Mouse (Mus musculus) limb, embryonic 15.5 days (tissue): ENCODE results near the gene Megf8. TPM values are rescaled to one million over a fixed set of nuclear protein-coding genes. Genes with fewer than 3 reads are reported as not detected.

Experiments
- ATAC-seq: fragments of 200-750 bp; cut with Nextera tagmentation; 2 replicates; pipeline ENCODE4 v1.8.0; 2017; ENCODE audit warnings: low read depth, moderate TSS enrichment; ENCODE audit not compliant: insufficient number of reproducible peaks, low FRiP score, low TSS enrichment
- H3K27ac ChIP-seq: fragments of 300-500 bp; sonication (generic); 2 replicates; pipeline ENCODE4 v1.5.1; 2015; ENCODE audit warnings: moderate library complexity, mild to moderate bottlenecking, inconsistent platforms
- H3K27me3 ChIP-seq: fragments of 300-500 bp; sonication (generic); 2 replicates; pipeline ENCODE4 v1.6.1; 2015; ENCODE audit warnings: inconsistent platforms
- H3K36me3 ChIP-seq: fragments of 300-500 bp; sonication (generic); 2 replicates; pipeline ENCODE4 v1.6.1; 2015; ENCODE audit warnings: inconsistent platforms
- H3K4me1 ChIP-seq: fragments of 300-500 bp; sonication (generic); 2 replicates; pipeline ENCODE4 v1.6.1; 2015; ENCODE audit warnings: inconsistent platforms
- H3K4me2 ChIP-seq: fragments of 300-500 bp; sonication (generic); 2 replicates; pipeline ENCODE4 v1.6.1; 2015; ENCODE audit warnings: mild to moderate bottlenecking, inconsistent platforms
- H3K4me3 ChIP-seq: fragments of 300-500 bp; sonication (generic); 2 replicates; pipeline ENCODE4 v1.5.1; 2015; ENCODE audit warnings: mild to moderate bottlenecking, inconsistent platforms
- H3K9ac ChIP-seq: fragments of 300-500 bp; sonication (generic); 2 replicates; pipeline ENCODE4 v1.6.1; 2015; ENCODE audit warnings: inconsistent platforms
- H3K9me3 ChIP-seq: fragments of 300-500 bp; sonication (generic); 2 replicates; pipeline ENCODE4 v1.6.1; 2016; ENCODE audit warnings: inconsistent platforms
- whole genome bisulfite sequencing: fragments of 180-500 bp; shearing (Covaris S2); methylation state at CpG from one replicate; pipeline ENCODE4 v1.1.7; 2015; 5-methylcytosine and 5-hydroxymethylcytosine counted together
- polyA plus RNA-seq: library from polyadenylated mRNA; unstranded; fragments of >200 nt; fragmentation: Nextera tagmentation; extraction: Ambion mirVana; gene quantifications from 2 replicates; pipeline ENCODE4 v1.2.1, GENCODE M21; 2015

Gene Megf8
- polyA plus RNA-seq, 1 experiment from 2014 or later: 14.3 TPM

GRCm38 (mm10) chr7:25326233-25326632 lies 9.3 kb downstream of the Megf8 start:
- H3K4me2 ChIP-seq: no peak overlapping the region
- no peak overlapping the region for H3K9ac ChIP-seq
- ATAC-seq: no peak
- H3K9me3 ChIP-seq: no peaks in the 10 kb centered on the region
- H3K4me3 ChIP-seq: no peak overlapping the region
- no peaks in the 10 kb centered on the region for H3K27me3 ChIP-seq
- WGBS: 81% methylated on average over 8 of the region's 8 CpGs
- peaks cover 25% of the 10 kb centered on the region for H3K36me3 ChIP-seq
- H3K27ac ChIP-seq: peak overlapping the region; percentile 27; the same call in 1 of the 2 replicates
- peaks cover 24% of the 10 kb centered on the region for H3K4me1 ChIP-seq

DNA sequence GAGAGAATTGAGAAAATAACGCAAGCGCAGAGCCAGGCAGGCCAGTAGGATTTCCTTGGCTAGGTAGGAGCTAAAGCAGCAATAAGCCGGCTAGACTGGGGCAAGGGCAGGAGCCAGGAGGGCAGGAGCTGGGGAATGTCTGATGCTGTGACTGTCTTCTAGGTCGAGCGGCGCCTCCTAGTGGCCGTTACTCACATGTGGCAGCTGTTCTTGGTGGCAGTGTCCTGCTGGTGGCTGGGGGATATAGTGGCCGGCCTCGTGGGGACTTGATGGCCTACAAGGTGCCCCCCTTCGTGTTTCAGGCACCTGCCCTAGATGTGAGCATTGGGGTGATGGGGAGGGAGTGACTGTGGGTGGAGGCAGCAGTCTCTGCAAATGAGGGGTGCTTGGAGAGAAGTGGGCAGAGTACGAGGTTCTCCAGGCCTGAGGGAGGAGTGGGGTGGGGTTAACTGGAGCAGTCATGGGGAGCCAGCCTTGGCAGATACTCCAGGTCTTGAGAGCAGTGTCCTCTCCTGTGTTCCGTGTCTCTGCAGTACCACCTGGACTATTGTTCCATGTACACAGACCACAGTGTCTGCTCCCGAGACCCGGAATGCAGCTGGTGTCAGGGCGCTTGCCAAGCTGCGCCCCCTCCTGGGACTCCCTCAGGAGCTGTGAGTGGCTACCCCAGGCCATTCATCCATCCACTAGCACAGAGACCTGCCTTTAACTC lies 16.8 kb downstream of the Megf8 start:
- H3K9me3 ChIP-seq: no peaks in the 10 kb centered on the region
- 0 out of 2 replicates have a peak overlapping the region, but pooled peaks have one; percentile 14 for H3K9ac ChIP-seq
- peak; percentile 62 for ATAC-seq
- WGBS: 44% methylated on average over 16 of the region's 16 CpGs
- no peaks in the 10 kb centered on the region for H3K4me1 ChIP-seq
- H3K36me3 ChIP-seq: peaks cover 69% of the 10 kb centered on the region
- no peaks in the 10 kb centered on the region for H3K27me3 ChIP-seq
- no peak overlapping the region for H3K27ac ChIP-seq
- H3K4me3 ChIP-seq: no peak overlapping the region
- H3K4me2 ChIP-seq: no peak overlapping the region

DNA sequence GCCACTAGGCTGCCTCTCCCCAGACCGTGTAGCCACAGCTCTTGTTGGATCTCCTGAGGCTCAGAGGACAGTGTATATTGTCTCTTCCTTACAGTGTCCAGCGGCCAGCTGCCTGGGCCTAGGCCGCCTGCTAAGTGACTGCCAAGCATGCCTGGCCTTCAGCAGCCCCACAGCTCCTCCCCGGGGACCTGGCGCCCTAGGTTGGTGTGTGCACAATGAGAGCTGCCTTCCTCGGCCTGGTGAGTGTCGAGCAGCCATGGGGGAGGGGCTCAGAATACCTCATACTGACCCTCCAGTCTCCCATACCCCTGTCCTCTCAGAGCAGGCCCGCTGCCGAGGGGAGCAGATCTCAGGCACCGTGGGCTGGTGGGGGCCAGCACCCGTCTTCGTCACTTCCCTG lies 17.5 kb downstream of the Megf8 start:
- Histone ChIP-seq H3K9ac (no peak overlapping the region), H3K36me3 (peaks cover 74% of the 10 kb centered on the region), H3K4me2 (no peak overlapping the region), H3K27ac (no peak overlapping the region), H3K4me3 (no peak overlapping the region), H3K27me3 (no peaks in the 10 kb centered on the region), H3K9me3 (no peaks in the 10 kb centered on the region), H3K4me1 (no peaks in the 10 kb centered on the region)
- 82% methylated on average over 12 of the region's 12 CpGs for WGBS
- ATAC-seq: peak; percentile 11; the same call in 1 of the 2 replicates

DNA sequence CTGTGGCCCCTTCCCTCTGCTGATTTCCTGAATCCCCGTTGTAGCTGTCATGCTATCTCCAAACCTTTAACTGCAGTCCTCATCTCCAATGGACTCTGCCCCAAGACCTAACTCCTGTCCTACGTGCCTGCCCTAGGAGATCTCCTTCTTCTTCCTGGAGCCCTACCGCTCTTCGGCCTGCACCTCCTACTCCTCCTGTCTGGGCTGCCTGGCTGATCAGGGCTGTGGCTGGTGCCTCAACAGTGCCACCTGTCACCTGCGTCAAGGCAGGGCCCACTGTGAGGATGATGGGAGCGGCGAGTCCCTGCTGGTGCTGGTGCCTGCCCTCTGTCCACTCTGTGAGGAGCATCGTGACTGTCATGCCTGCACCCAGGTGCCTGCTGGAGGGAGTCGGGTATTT lies 22.4 kb downstream of the Megf8 start:
- WGBS: 90% methylated on average over 9 of the region's 9 CpGs
- H3K9ac ChIP-seq: no peak overlapping the region
- peaks cover 83% of the 10 kb centered on the region for H3K36me3 ChIP-seq
- no peaks in the 10 kb centered on the region for H3K27me3 ChIP-seq
- no peak overlapping the region for H3K27ac ChIP-seq
- ATAC-seq: no peak
- no peaks in the 10 kb centered on the region for H3K4me1 ChIP-seq
- no peaks in the 10 kb centered on the region for H3K9me3 ChIP-seq
- no peak overlapping the region for H3K4me3 ChIP-seq
- no peak overlapping the region for H3K4me2 ChIP-seq

DNA sequence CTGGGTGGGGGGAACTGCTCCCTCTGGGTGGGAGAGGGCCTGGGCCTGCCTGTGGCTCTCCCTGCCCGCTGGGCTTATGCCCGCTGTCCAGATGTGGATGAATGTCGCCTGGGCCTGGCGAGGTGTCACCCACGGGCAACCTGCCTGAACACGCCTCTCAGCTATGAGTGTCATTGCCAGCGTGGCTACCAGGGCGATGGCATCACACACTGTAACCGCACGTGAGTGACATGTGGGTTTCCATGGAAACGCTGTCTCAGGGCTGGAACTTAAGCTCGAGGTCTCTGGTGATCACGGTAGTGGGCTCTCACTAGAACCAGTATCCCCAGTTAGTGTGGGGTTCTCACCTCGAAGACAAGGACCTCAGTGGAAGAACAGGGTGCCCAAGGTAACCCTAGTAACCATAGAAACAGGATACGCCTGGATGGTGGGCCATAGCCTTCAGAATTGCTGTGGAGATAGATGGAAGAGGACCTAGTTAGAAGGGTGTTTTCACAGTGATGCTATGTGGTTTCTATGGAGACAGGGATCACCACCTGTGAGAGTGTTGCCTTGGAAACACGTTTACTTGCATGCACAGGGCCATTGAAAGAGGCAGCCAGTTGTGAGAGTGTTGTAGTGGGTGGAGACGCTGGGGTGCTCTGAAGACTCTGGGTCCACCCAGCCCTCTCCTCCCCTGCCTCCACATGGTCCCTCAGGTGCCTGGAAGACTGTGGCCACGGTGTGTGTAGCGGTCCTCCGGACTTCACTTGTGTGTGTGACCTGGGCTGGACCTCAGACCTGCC lies 24.2 kb downstream of the Megf8 start:
- Histone ChIP-seq H3K4me2 (no peak overlapping the region), H3K4me1 (no peaks in the 10 kb centered on the region), H3K27me3 (no peaks in the 10 kb centered on the region), H3K9ac (no peak overlapping the region), H3K4me3 (no peak overlapping the region), H3K27ac (no peak overlapping the region), H3K9me3 (no peaks in the 10 kb centered on the region), H3K36me3 (peaks cover 78% of the 10 kb centered on the region)
- ATAC-seq: no peak
- WGBS: 79% methylated on average over 20 of the region's 20 CpGs

DNA sequence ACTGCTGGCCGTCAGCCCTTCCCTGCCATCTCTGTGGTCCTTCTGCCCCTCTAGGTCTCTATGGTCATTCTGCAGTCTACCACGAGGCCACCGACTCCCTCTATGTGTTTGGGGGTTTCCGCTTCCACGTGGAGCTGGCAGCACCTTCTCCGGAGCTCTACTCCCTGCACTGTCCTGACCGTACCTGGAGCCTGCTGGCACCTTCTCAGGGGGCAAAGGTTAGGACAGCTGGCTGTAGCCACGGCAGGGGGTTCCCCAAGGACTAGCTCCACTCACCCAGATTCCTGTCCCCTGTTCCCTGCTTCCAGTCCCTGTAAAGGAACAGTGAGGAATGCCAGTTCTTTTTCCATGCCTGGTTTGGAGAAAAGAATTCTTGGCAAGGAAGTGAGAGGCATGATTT lies 31.9 kb downstream of the Megf8 start:
- Histone ChIP-seq H3K27me3 (no peaks in the 10 kb centered on the region), H3K27ac (no peak overlapping the region), H3K36me3 (peaks cover 91% of the 10 kb centered on the region), H3K4me2 (no peak overlapping the region), H3K9me3 (0 out of 2 replicates have a peak, but pooled peaks cover 4% of the 10 kb centered on the region), H3K4me3 (no peak overlapping the region), H3K9ac (no peak overlapping the region), H3K4me1 (no peaks in the 10 kb centered on the region)
- WGBS: 87% methylated on average over 8 of the region's 8 CpGs
- no peak for ATAC-seq

- Histone ChIP-seq H3K4me1 (0 out of 2 replicates have a peak, but pooled peaks cover 9% of the 10 kb centered on the region), H3K4me3 (no peak overlapping the region), H3K27ac (no peak overlapping the region), H3K9ac (no peak overlapping the region), H3K4me2 (no peak overlapping the region), H3K27me3 (no peaks in the 10 kb centered on the region), H3K9me3 (no peaks in the 10 kb centered on the region), H3K36me3 (peaks cover 93% of the 10 kb centered on the region)
- WGBS: 77% methylated on average over 19 of the region's 19 CpGs
- no peak for ATAC-seq
Observed at GRCm38 (mm10) chr7:25358721-25359206, 41.8 kb downstream of the Megf8 start.

DNA sequence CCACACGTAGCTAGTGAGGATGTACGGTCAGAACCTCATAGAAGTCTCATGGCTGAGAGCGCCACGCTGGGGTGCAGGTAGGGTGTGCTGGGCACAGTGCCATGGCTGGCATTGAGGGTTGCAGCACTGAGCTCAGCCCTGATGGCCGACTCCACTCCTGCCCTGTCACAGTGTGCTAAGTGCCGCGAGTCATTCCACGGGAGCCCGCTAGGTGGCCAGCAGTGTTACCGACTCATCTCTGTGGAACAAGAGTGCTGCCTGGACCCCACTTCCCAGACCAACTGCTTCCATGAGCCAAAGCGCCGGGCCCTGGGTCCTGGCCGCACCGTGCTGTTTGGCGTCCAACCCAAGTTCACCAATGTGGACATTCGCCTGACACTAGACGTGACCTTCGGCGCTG lies 46.2 kb downstream of the Megf8 start:
- no peaks in the 10 kb centered on the region for H3K9me3 ChIP-seq
- H3K27me3 ChIP-seq: peaks cover 21% of the 10 kb centered on the region
- H3K27ac ChIP-seq: no peak overlapping the region
- no peak for ATAC-seq
- H3K4me3 ChIP-seq: no peak overlapping the region
- no peak overlapping the region for H3K4me2 ChIP-seq
- WGBS: 82% methylated on average over 19 of the region's 19 CpGs
- H3K9ac ChIP-seq: no peak overlapping the region
- peaks cover 25% of the 10 kb centered on the region for H3K4me1 ChIP-seq
- peaks cover 64% of the 10 kb centered on the region for H3K36me3 ChIP-seq

GRCm38 (mm10) chr7:25363632-25364031 lies 46.7 kb downstream of the Megf8 start:
- H3K9me3 ChIP-seq: no peaks in the 10 kb centered on the region
- 97% methylated on average over 17 of the region's 17 CpGs for WGBS
- no peak overlapping the region for H3K4me2 ChIP-seq
- peaks cover 26% of the 10 kb centered on the region for H3K27me3 ChIP-seq
- peaks cover 59% of the 10 kb centered on the region for H3K36me3 ChIP-seq
- peaks cover 20% of the 10 kb centered on the region for H3K4me1 ChIP-seq
- no peak overlapping the region for H3K27ac ChIP-seq
- H3K4me3 ChIP-seq: no peak overlapping the region
- H3K9ac ChIP-seq: no peak overlapping the region
- ATAC-seq: no peak

DNA sequence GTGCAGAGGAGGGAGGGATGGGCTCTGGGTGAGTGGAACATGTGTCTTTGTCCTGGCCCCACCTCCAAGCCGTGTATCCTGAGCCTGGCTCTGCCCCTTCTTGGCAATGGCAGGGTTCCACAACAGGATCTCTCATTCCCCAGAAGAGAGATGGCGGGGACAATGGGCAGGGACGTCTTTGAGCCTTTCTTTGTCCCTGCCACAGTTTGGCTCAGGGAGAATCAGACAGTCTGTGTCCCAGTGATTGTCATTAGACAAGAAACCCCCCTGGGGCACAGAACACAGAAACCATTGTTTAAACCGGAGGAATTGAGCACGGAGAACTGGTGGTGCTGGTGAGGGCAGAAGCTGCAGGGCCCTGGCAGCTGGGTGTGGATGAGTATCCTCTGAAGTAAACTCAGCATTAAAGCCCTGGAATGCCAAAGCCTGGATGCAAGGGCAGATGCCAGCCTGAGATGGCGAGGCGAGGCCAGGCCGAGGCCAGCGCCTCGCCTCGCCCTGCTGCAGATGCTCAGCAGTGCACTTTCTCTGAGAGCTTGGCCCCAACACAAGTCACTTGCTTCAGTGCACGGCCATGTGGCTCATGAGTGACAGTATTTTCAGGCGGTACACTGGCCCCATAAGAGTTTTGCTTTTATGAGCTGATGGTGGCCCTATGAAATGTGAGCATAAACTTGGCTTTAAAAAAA lies 49.1 kb downstream of the Megf8 start:
- H3K27me3 ChIP-seq: peaks cover 41% of the 10 kb centered on the region
- H3K4me1 ChIP-seq: peaks cover 18% of the 10 kb centered on the region
- no peak overlapping the region for H3K4me3 ChIP-seq
- WGBS: 42% methylated on average over 13 of the region's 13 CpGs
- ATAC-seq: no peak
- H3K27ac ChIP-seq: no peak overlapping the region
- peaks cover 35% of the 10 kb centered on the region for H3K36me3 ChIP-seq
- no peak overlapping the region for H3K4me2 ChIP-seq
- no peaks in the 10 kb centered on the region for H3K9me3 ChIP-seq
- H3K9ac ChIP-seq: no peak overlapping the region

- Histone ChIP-seq H3K36me3 (peaks cover 20% of the 10 kb centered on the region), H3K27me3 (peaks cover 41% of the 10 kb centered on the region), H3K4me2 (peak overlapping the region; percentile 4; the same call in 1 of the 2 replicates), H3K4me1 (peaks cover 18% of the 10 kb centered on the region), H3K4me3 (peak overlapping the region; percentile 19), H3K9ac (no peak overlapping the region), H3K9me3 (no peaks in the 10 kb centered on the region), H3K27ac (no peak overlapping the region)
- WGBS: 2% methylated on average over 33 of the region's 33 CpGs
- no peak for ATAC-seq
Observed at GRCm38 (mm10) chr7:25367632-25368293, 50.8 kb downstream of the Megf8 start.
